Mouse (Mus musculus) E14TG2a.4 (cell line): ENCODE measurements around the gene Ostc.

Source experiments
- CTCF ChIP-seq: conservative IDR thresholded peaks from 2 replicates; pipeline ENCODE4 v1.5.1; 2014; ENCODE audit warnings: low read length
- POU5F1 ChIP-seq: IDR thresholded peaks from 2 replicates; pipeline ENCODE4 v1.6.1; 2014; ENCODE audit warnings: low read length, borderline replicate concordance

DNA sequence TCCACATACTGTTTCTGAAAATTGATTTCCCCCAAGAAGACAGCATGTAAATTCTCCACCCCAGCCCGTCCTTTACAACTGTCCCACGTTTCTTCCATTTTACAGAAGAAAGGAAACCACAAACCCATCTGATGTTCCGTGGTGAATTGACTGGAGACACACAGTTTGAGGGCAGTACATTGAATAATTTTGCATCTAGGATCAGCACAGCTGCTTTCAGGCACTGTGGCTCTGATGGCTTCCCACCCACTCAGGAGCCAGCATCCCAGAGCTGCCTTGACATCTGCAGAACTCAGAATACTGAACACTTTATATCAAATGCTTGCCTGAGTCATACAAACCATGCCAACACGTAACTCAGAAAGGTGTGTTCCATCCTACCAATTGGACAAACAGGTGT, 11.0 kb upstream of the Ostc start:
- no peak for TF ChIP-seq CTCF
- no peak for TF ChIP-seq POU5F1
